Mouse (Mus musculus) Patski (cell line): ENCODE data around the gene Cyth4. TPM values are rescaled to one million over a fixed set of nuclear protein-coding genes. Genes with fewer than 3 reads are reported as not detected.

ENCODE experiments used
- ATAC-seq: fragments of 100-300 bp; one replicate; pipeline ENCODE4 v1.8.0; 2021
- CTCF ChIA-PET: fragments of 350-600 bp; sonication (Branson Sonifier 250); formaldehyde crosslinking; loops from one replicate; lab custom pipeline; 2022; ENCODE audit warnings: inconsistent platforms; lab: Charles Lee
- POLR2A ChIA-PET: fragments of 350-600 bp; sonication (Branson Sonifier 250); formaldehyde crosslinking; loops from one replicate; lab custom pipeline; 2022; ENCODE audit warnings: antibody characterized with exemption, inconsistent platforms; lab: Charles Lee
- DNase-seq: peaks from one replicate; pipeline ENCODE4 v3.0.0-alpha.2; 2011; ENCODE audit warnings: low read depth, low spot score
- H3K27me3 ChIP-seq: fragments of 371-371 bp; one replicate; pipeline ENCODE4 v1.5.1; 2021
- CTCF ChIP-seq: fragments of 100-300 bp; IDR thresholded peaks from one replicate; pipeline ENCODE4 v1.5.1; 2021
- in situ Hi-C: fragments of 300-500 bp; cut with MboI; formaldehyde crosslinking; loops from 3 replicates; pipeline ENCODE4 v1.11.1; 2018; ENCODE audit warnings: low pct_unique_long_range_greater_than_20kb, mixed read lengths
- polyA plus RNA-seq: library from polyadenylated mRNA; unstranded; gene quantifications from one replicate; pipeline ENCODE4 v1.2.3, GENCODE M21; 2021

Gene Cyth4
- polyA plus RNA-seq, 1 experiment from 2014 or later, result 0.03 TPM

GRCm38 (mm10) chr15:78647746-78648145, 50.9 kb downstream of the Cyth4 start:
- in situ Hi-C loops, result no loop called here
- ChIA-PET POLR2A (no interaction called here), CTCF (no interaction called here)
- DNase-seq, result no peak
- ATAC-seq, result no peak
- peaks cover 53% of the 10 kb centered on the region for H3K27me3 ChIP-seq
- no peak for TF ChIP-seq CTCF

DNA sequence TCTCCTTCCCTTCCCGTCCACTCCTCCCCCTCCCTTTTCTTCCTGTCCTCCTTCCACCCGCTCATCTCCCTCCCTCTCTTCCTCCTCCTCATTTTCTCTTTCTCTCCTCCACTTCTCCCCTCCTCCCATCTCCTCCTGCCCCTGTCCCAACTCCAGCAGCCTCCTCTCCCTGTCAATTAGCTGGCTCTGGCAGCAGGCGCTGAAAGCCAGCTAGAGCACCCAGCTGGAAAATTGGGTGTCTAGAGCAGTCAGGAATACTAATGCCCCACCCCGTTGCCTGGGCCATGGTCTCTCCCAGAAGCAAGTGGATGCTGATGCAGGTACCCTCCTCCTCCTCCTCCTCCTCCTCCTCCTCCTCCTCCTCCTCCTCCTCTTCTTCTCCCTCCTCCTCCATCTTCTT, 54.3 kb downstream of the Cyth4 start:
- in situ Hi-C loops, result no loop called here
- no peak for TF ChIP-seq CTCF
- ChIA-PET POLR2A (no interaction called here), CTCF (interaction anchor here (0.9 kb wide), 1 partner anchor 69 kb away, joined by 3 read pairs; no protein-coding TSS in a partner anchor)
- H3K27me3 ChIP-seq, result peaks cover 60% of the 10 kb centered on the region
- ATAC-seq (no peak), DNase-seq (no peak)

GRCm38 (mm10) chr15:78664268-78664667, 67.4 kb downstream of the Cyth4 start:
- peaks cover 9% of the 10 kb centered on the region for H3K27me3 ChIP-seq
- POLR2A ChIA-PET, result interaction anchor here (0.7 kb wide), 1 partner anchor 19 kb away, joined by 3 read pairs; no protein-coding TSS in a partner anchor
- DNase-seq (no peak), ATAC-seq (no peak)
- no peak for TF ChIP-seq CTCF
- in situ Hi-C loops, result no loop called here
- CTCF ChIA-PET, result no interaction called here

- ChIA-PET CTCF (no interaction called here), POLR2A (no interaction called here)
- TF ChIP-seq CTCF, result no peak
- H3K27me3 ChIP-seq, result peaks cover 12% of the 10 kb centered on the region
- ATAC-seq (no peak), DNase-seq (no peak)
- in situ Hi-C loops, result no loop called here
These were observed 72.5 kb downstream of the Cyth4 start for GRCm38 (mm10) chr15:78669221-78669871.

DNA sequence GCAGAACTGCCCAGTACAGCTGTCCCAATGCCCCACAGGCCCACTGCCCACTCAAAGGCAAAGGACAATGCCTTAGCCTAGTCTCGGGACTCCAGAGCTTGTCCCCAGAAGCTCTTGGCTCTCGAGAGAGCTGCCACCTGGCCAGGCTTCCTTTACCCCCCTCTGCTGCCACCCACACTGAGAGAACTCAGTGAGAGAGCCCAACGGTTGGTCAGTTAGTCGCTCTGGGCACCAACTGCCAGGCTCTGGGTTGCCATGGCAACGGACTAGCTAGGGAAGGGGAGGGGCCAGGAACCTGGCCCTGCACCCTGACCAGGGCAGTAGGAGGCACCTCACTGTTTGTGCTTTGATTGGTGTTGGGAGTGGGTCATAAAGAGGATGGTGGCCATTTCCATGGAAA, 73.5 kb downstream of the Cyth4 start:
- DNase-seq (no peak), ATAC-seq (no peak)
- POLR2A ChIA-PET, result no interaction called here

More for the DNA sequence above, 73.5 kb downstream of the Cyth4 start:
- in situ Hi-C loops, result no loop called here
- peaks cover 12% of the 10 kb centered on the region for H3K27me3 ChIP-seq
- CTCF ChIA-PET, result no interaction called here
- TF ChIP-seq CTCF, result no peak

Other genes with a start within 250 kb of the Cyth4 start
- gene Tex33, start 201.1 kb upstream of the Cyth4 start, polyA plus RNA-seq, result not detected
- 23.8 TPM for gene Tst, start 191.1 kb upstream of the Cyth4 start, polyA plus RNA-seq
- gene Mpst, start 190.6 kb upstream of the Cyth4 start, polyA plus RNA-seq, result 61.9 TPM
- 157 TPM for gene Kctd17, start 168.5 kb upstream of the Cyth4 start, polyA plus RNA-seq
- gene Tmprss6, start 128.4 kb upstream of the Cyth4 start, polyA plus RNA-seq, result 155 TPM
- gene Il2rb, start 101.8 kb upstream of the Cyth4 start, polyA plus RNA-seq, result 1.5 TPM
- 16.9 TPM for gene C1qtnf6, start 65.6 kb upstream of the Cyth4 start, polyA plus RNA-seq
- 0.09 TPM for gene Sstr3, start 52.4 kb upstream of the Cyth4 start, polyA plus RNA-seq
- not detected for gene Rac2, start 24.3 kb upstream of the Cyth4 start, polyA plus RNA-seq
- 0.45 TPM for gene Elfn2, start 121.7 kb downstream of the Cyth4 start, polyA plus RNA-seq
- gene Mfng, start 176.4 kb downstream of the Cyth4 start, polyA plus RNA-seq, result not detected
- gene Card10, start 206.0 kb downstream of the Cyth4 start, polyA plus RNA-seq, result 22.6 TPM
- 111 TPM for gene Cdc42ep1, start 245.6 kb downstream of the Cyth4 start, polyA plus RNA-seq